Mouse (Mus musculus) olfactory bulb, adult 2 months (tissue): ENCODE results near the gene Efna5.

Experiments
- CTCF ChIP-seq: fragments of 200-500 bp; IDR thresholded peaks from 2 replicates; pipeline ENCODE4 v1.5.1; 2012; ENCODE audit warnings: low read depth, mild to moderate bottlenecking, low read length, moderate library complexity; ENCODE audit not compliant: insufficient read depth
- POLR2A ChIP-seq: fragments of 200-500 bp; IDR thresholded peaks from 2 replicates; pipeline ENCODE4 v1.6.1; 2012; ENCODE audit warnings: mild to moderate bottlenecking, low read depth, low read length, moderate library complexity; ENCODE audit not compliant: insufficient read depth

GRCm38 (mm10) chr17:62685181-62685580 lies 195.9 kb downstream of the Efna5 start:
- TF ChIP-seq CTCF (no peak), POLR2A (no peak)
